Mouse (Mus musculus) heart, postnatal 14 days (tissue): Measurements from ENCODE around the gene Trim40. TPM values are rescaled to one million over a fixed set of nuclear protein-coding genes. Genes with fewer than 3 reads are reported as not detected.

Experiments
- DNase-seq, 2 experiments: peaks; one replicate each; pipeline ENCODE4 v3.0.0; 2021 to 2022
- intact Hi-C: fragments of 180-260 bp; cut with DNase I; formaldehyde crosslinking; loops from one replicate; pipeline ENCODE4 v1.15.1; 2025
- long read RNA-seq, 2 experiments: library from polyadenylated mRNA; stranded (forward); transcript quantifications; one replicate each; pipeline ENCODE4 v2.0.0; 2021
- total RNA-seq, 2 experiments: library from RNA; stranded (reverse); gene quantifications; 2 replicates each; pipeline ENCODE4 v1.2.3; 2021

Gene Trim40
- total RNA-seq = not detected
- long read RNA-seq, experiment 1 = 0 reads
- long read RNA-seq, experiment 2 = 0 reads

DNA sequence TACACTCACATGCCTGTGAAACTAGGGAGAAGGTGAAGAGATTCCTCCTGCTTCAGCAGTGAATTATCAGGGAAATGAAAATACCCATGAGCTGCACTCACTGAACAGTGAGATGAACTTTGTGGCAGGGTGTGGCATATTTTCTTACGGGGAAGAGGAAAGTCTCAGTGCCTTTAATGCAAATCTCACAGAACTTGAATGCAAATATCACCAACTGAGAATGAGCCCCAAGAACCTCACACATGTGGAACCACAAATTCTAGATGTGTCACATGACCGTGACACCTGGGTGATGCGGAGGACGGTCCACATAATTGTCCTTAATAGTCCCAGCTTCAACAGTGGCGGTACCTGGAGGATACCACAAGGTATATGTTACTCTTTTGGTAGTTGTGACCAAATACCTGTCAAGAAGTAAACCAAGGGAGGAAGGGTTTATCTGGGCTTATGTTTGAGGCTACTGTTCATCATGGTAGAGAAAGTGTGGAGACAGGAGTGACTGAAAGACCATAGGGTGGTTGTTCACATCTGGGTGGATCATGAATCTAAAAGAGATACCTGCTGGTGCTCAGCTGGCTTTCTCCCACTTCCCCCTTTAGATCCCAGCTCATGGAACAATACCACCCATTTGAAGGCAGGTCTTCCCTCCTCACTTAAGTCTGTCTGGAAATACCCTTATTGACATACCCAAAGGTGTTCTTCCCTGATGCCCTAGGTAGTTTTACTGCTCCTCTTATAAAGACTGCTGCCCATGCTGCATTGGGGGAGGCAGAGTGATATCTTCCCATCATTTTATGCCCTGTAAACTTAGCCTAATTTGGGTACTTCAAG is at the start of gene Trim40:
Trim40 (minus strand) TSS at position 51 of the 831 bp plus-strand sequence.
- no peak for DNase-seq
- intact Hi-C loops = loop anchor here (5.0 kb wide), 1 partner anchor 312 kb away; the partner anchor contains the start of gene Olfr94

DNA sequence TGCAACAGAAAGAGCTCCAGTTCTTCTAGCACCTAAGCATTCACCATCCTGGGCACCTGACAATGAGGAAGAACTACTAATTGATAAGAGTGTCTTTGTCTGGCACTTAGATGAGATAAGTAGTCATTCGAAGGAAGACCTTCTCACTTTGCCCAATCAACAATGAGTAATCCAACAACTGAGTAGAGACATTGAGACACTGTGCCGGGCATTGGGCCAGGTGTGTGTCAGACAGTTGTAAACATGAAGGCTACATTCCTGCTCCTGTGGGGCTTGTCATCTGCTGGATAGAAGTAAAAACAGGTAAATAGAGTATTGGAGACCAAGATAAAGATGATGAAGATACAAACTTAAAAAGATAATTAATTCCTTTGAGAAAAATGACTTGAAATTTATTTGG is 48.1 kb upstream of the Trim40 start:
- no peak for DNase-seq
- intact Hi-C loops = no loop called here

DNA sequence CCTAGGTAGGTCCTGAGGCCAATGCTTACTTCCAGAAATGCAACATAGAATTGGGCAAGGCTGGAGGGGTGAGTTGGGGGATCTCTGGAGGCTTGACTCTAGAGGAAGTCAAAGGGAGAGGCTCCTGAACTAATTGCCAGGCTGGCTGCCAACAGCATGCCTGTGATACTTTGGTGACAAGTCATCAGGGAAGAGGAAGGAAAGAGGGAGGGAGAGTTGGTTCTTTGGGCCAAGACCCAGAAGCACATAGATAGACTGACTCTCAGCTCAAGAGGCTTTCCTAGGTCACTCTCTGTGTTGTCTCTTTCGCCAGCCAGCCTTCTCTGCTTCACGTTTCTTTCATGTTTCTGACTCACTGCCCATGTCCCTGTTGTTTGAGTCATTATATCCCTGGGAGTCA is 41.9 kb upstream of the Trim40 start:
- peak; percentile 41 to 54 for DNase-seq
- intact Hi-C loops = no loop called here

DNA sequence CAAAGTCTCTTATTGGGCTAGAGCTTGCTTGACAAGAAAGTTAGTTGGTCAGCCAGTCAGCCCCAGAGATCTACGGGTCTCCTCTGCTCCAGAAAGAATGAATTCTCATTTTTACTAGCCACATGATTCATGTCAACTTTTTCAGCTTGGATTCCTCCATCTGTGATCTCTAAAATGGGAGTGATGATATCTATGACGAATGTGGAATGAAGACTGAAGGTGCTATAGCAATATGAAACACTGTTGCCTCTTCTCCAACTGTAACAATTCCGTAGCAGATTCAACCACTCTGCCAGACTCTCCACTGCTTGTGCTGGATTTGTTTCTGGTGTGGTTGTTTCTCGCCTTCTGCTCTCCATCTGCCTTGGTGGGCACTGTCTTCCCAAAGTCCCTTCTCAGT is 41.2 kb upstream of the Trim40 start:
- intact Hi-C loops = no loop called here
- DNase-seq = no peak

DNA sequence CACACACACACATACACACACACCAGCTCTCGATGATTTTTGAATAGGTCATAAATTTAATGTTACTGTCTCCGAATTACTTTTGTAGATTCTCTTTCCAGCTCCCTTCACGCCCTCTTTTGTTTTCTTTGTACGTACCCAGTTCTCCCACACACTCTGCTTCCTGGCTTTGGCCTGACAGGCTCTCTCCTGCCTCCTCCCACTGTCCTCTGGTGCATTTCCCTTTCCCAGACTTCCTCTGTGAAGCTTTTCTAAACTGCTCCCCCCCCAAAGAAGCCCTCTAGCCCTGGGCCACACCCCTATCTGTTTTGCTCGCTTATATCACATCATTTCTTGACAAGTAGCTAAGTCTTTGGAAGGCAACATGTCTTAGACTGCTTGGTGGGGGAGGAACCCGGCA is 40.3 kb upstream of the Trim40 start:
- peak; percentile 14 to 20 for DNase-seq
- intact Hi-C loops = no loop called here

DNA sequence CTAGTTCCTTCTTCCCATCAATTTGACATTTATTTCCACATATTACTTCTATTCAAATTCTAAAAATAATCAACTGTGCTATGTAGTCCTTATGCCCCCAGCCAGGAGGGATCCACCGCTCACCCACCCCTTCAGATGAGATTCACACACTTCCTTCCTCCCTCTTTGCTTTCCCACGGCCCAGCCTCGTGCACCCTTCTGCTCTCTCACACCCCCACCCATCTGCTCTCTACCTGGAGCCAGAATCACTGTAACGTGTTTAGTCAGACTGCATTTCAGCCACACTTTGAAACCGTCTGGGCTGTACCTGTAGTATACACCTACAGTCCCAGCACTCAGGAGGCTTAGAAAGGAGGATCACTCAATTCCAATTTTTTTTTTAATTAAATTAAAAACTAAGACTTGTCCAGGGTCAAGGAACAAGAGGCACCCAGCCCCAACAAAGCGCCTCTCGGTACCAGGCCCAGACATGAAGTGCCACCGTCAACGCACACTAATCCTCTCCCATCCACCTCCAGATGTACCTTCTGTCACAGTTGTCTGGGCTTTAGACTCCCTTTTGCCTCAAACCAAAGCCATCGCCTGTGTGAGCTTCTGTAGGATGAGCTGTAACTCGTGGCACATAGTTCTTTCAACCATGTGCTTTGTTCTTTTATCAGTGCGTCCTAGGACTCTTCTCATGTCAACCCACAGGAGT is 39.5 kb upstream of the Trim40 start:
- intact Hi-C loops = no loop called here
- DNase-seq = no peak

DNA sequence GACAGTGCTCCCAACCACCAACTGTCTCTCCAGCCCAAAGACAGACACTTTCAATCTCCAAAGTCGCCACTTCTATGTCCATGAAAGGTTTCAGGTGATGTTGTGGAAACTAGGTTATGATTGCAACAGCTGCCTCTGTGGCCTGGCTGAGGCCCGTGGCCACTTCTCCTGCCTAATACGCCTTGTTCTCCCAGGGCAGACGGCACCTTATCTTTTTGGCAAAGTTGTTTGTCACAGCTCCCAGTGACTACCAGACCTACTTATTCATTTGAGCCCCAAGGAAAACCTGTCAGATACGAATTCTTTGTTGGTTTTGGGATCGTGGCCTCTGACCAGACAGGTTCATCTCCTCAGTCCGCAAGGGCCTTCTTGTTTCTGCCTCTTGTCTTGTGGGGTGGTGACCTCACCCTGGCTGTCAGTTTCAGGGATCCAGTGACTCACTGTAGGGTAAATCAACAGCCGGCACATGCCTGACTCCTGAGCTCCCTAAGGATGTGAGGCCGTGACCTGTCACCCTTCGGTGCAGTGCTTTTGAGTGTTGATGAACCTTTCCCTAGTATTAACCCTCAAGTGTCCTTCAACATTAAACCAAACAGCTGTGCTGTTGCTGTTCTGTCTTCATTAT is 37.7 kb upstream of the Trim40 start:
- DNase-seq = peak in 1 of 2 experiments; percentile 21

DNA sequence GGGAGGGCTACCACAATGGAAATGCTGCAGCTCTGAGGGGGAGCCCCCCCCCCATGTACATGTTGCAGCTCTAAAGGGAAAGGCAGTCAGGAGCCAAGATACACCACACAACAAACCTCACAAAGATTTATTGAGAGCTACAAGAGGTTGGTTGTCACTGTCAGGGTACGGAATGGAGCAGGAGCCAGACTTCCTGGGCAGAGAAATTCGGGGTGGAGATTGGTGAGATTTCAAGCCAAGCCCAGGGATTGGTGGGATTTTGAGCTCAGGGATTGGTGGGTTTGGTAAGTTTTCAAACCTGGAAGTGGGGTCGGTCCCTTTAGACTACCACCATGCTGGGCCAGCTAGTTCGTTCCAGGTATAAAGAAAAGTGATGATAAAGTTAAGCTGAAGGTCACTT is 33.6 kb upstream of the Trim40 start:
- DNase-seq = no peak
- intact Hi-C loops = no loop called here

More for the DNA sequence above, 37.7 kb upstream of the Trim40 start:
- intact Hi-C loops = no loop called here

DNA sequence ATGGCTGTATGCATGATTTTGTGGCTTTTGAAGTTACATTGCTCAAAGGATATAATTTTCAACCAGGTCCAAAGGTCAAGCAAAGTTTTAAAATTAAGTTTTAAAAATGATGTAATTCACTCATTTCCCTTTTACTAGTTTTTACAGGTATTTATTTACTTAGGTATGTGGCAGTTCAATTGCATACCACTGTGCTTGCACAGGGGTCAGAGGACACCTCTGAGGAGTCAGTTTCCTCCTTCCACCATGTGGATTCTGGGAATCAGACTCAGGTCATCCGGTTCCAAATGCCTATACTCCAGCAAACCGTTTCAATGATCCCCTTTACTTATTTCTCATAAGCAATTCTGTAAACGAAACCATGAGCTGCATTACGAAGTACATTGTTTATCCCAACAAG is 32.8 kb upstream of the Trim40 start:
- no peak for DNase-seq
- intact Hi-C loops = no loop called here

DNA sequence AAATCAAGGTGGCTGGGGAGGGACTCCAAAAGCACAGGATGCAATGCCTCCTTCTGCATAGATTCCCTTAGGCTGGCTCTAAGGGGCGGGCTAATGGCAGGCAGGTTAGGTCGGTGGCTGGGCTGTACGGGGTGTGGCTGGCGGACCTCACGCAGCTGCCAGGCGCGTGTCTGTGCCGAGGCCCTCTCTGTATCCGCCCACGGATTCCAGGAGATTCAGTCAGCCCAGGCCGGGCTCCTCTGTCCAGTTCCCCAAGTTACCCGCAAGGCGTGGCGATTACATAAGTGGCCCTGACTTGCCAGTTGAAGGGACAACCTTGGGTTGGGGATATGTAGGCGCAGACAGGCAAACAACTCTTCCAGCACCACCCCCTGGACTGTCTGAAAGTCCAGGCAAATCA is 30.3 kb upstream of the Trim40 start:
- intact Hi-C loops = no loop called here
- DNase-seq = no peak

DNA sequence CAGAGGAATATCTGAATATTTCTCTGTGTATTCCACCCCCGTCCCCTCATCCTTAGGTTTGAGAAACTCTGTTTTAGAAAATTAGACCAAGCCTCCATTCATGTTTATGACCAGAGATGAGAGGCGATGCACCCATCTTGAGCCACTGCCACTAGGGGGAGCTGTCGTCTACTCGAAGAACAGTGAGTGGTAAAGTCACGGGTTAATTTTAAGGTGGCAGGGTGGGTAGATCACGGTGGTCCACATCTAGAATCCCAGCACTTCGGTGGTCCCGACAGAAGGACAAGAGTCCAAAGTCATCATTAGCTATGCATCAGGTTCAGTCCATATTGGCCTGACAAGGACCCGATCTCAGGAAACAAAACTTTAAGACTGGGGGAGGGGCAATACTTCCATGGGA is 25.2 kb upstream of the Trim40 start:
- intact Hi-C loops = loop anchor here (1.0 to 5.0 kb wide), 4 partner anchors 28 to 132 kb away; partner anchors contain the start of genes Rnf39, Znrd1 and Znrd1as
- DNase-seq = peak; percentile 69 to 79

DNA sequence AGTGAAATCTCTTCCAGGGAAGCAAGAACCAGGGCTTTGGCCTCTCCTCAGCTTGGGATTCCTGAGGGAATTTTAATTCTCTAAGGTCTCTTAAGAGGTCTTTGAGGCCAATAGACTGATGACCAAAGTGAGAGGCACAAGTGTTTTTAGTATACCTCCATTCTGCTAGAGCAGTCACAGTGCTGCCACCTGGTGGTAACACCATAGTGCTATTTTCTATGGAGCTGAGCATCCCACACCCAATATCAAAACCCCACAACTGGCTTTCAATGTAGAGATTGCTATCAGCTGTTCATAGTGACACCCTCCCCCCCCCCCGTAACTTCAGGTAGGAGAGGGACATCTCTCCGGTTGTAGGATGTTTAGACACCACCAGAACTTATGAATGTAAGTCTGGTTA is 24.2 kb upstream of the Trim40 start:
- peak; percentile 78 to 86 for DNase-seq
- intact Hi-C loops = loop anchor here (2.0 kb wide), 1 partner anchor 29 kb away; the partner anchor contains the start of gene Rnf39

DNA sequence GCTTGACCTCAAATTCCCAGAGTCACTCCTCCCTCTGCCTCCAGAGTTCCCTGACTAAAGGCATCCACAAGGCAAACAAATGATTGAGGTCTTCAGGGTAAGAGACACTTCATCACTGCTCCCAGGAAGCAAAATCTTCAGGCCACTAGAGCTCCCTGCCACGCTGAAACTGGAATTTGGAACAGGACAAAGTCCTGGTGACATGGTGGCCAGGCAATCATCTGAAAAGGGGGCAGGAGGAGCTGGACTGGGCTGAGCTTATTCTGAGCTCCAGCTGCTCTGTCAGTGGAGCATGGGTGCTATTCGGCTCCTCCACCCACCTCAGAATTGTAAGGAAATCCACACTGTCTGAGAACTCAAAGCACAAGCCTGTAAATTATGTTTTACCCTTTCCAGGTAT is 22.1 kb upstream of the Trim40 start:
- intact Hi-C loops = no loop called here
- no peak for DNase-seq

DNA sequence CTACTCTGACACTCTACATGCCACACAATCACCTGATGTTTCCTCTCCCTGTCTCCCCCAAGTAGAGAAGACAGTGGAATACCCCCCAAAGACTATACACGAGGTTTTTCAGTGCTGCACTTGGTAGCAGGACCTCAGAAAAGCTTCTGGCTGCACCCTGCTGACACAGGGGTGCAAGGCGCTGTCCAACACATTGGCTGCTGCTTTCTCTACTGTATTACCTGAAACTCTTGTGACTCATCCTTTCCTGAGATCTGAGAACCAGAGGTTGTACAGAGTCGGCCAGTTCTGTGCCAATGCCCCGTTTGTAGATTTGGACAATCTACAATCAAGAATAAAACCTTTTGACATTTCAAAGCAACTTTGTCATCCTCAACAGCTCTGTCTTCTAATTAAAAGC is 19.9 kb upstream of the Trim40 start:
- intact Hi-C loops = no loop called here

DNA sequence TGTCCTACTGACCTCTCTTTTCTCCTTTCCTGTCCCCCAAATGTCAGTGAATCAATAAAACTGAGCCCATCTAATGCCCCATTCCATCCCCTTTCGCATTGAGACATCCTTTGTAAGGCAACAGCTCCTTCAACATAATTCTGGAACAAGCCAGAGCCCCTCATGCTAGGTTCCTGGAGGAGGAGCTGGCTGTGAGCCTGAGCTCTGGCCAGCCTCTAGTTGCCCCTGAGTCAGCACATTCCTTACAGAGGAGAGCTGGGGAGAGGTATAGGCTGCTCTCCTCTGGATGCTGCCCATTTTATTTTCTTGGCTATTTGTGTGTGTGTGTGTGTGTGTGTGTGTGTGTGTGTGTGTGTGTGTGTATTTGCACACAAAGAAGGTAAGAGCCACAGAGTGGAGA is 18.3 kb upstream of the Trim40 start:
- intact Hi-C loops = no loop called here
- DNase-seq = no peak

More for the DNA sequence above, 19.9 kb upstream of the Trim40 start:
- no peak for DNase-seq

DNA sequence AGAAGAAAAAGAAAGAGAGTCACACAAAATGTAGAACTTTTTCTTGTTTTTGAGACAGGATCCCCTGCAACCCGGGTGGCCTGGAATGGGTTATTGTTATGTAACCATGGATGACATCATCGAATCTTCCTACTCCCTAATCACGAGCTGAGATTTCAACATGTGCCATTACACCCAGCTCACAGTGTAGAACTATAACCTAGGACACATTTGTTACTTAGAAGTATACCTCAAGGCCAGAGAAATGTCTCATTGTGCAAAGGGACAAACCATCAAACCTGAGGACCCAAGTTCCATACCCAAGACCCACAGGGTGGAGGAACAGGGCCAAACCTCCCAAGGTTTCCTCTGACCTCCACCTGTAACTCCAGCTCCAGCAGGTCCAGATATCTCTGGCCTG is 13.7 kb upstream of the Trim40 start:
- DNase-seq = no peak
- intact Hi-C loops = no loop called here

DNA sequence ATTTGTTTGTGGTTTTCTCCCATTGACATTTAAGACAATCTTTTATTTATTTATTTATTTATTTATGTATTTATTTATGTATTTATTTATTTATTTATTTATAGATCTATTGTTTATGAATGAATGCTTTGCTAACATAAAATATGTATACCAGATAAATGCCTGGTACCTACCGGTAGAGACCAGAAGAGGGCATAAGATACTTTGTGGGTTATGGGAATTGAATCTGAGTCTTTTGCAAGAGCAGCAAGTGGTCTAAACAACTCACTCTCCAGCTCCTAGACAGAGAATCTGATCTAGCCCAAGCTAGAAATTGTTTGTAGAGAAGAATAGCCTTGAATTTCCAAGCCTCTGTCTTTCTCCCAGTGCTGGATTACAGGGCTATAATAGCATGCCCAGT is 10.8 kb upstream of the Trim40 start:
- intact Hi-C loops = no loop called here
- DNase-seq = no peak

DNA sequence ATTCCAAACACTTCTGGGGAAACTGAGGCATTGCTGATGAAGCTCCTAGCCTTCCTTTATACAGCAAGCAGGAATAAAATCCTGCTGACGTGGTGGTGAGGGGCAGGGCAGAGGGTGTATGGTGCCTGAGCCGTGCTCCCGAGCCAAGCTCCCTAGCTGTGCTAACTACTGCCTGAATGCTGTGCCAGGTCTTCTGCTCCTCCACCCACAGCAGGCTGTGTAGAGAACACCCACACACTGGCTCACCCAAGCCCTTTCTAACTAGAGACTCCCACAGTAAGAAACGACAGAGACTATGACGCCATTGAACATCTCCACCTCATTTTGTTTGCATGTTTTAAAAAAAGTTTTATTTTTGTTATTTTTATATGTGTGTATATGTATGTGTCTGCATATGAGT is 10.1 kb upstream of the Trim40 start:
- no peak for DNase-seq
- intact Hi-C loops = no loop called here

DNA sequence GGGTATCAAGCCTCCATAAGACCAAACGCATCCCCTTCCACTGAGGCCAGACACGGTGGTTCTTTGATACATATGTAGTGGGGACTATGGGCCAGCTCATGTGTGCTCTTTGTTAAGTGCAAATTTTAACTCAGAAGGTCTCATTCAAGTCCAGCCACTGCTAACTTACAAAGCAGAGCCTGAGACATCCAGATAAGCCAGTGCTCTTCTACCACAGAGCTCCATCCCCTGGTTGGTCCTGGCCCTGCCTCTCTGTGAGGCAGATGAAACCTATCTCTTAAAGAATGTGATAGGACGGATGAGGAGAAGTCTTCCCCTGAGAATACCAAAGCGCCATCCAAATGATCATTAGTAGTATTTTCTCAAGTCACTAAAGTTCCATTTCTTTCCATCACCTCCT is 9.5 kb upstream of the Trim40 start:
- intact Hi-C loops = loop anchor here (5.0 kb wide), 1 partner anchor 72 kb away; no protein-coding TSS in a partner anchor
- DNase-seq = no peak

DNA sequence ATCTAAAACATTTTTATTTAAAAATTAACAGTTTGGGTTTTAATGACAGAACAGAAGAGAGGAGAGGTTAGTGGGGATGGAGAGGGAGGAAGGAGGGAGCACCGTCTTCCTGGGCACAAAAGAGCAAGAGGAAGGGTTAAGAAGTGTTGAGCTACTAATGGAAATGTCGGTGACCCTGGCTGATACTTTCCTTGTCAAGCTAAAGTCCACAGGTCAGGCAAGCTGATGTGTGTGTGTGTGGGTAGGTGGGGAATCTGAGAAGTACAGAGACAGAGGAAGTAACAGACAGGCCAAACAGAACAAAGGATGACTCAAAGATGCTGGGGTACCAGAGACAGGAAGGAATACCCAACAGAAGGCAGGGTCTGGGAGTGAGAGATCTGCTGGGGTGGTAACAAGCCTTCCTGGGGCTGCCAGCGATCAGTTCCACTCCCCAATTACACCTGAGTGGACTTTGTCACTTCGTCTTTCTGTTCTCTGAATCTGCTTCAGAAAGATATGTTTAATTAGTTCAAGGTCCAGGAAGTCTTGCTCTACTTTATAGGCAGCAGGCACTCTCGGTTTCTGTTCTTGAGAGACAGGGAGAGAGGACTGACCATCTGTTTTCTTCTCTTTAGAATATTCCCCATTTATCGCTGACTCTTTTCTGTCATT is 7.8 kb upstream of the Trim40 start, which contains the start of gene Trim31:
Trim31 (plus strand) TSS at position 567 of the 654 bp plus-strand sequence.
- no peak for DNase-seq
- intact Hi-C loops = loop anchor here (5.0 kb wide), 1 partner anchor 70 kb away; no protein-coding TSS in a partner anchor
